Mouse (Mus musculus) hindbrain, postnatal 0 days (tissue): ENCODE results near the gene Gria3. TPM values are rescaled to one million over a fixed set of nuclear protein-coding genes. Genes with fewer than 3 reads are reported as not detected.

Experiments used
- ATAC-seq: fragments of 200-750 bp; cut with Nextera tagmentation; 2 replicates; pipeline ENCODE4 v1.8.0; 2017; ENCODE audit warnings: mild to moderate bottlenecking, moderate TSS enrichment, moderate library complexity
- DNase-seq: peaks from one replicate; pipeline ENCODE4 v3.0.0-alpha.2; 2015; ENCODE audit warnings: low spot score
- H3K27ac ChIP-seq: fragments of 300-500 bp; sonication (generic); 2 replicates; pipeline ENCODE4 v1.5.1; 2014; ENCODE audit warnings: mild to moderate bottlenecking
- H3K27me3 ChIP-seq: fragments of 300-500 bp; sonication (generic); 2 replicates; pipeline ENCODE4 v1.6.1; 2014; ENCODE audit warnings: low read length, mixed read lengths; ENCODE audit not compliant: insufficient read depth
- H3K36me3 ChIP-seq: fragments of 300-500 bp; sonication (generic); 2 replicates; pipeline ENCODE4 v1.6.1; 2014; ENCODE audit warnings: low read length, mixed read lengths; ENCODE audit not compliant: insufficient read depth
- H3K4me1 ChIP-seq: fragments of 300-500 bp; sonication (generic); 2 replicates; pipeline ENCODE4 v1.6.1; 2014; ENCODE audit warnings: antibody characterized with exemption, low read length, mixed read lengths; ENCODE audit not compliant: insufficient read depth
- H3K4me2 ChIP-seq: fragments of 300-500 bp; sonication (generic); 2 replicates; pipeline ENCODE4 v1.6.1; 2014; ENCODE audit warnings: low read depth, mild to moderate bottlenecking, low read length, moderate library complexity, mixed read lengths
- H3K4me3 ChIP-seq: fragments of 300-500 bp; sonication (generic); 2 replicates; pipeline ENCODE4 v1.5.1; 2014; ENCODE audit warnings: low read length
- H3K9ac ChIP-seq: fragments of 300-500 bp; sonication (generic); replicated peaks from 2 replicates; pipeline ENCODE4 v1.6.1; 2014; ENCODE audit warnings: mild to moderate bottlenecking, low read length, moderate library complexity, mixed read lengths
- H3K9me3 ChIP-seq: fragments of 300-500 bp; sonication (generic); 2 replicates; pipeline ENCODE4 v1.6.1; 2016; ENCODE audit warnings: low read length, mixed read lengths
- CTCF ChIP-seq: IDR thresholded peaks from 2 replicates; pipeline ENCODE4 v1.5.1; 2016; ENCODE audit warnings: antibody characterized with exemption, control low read depth, low read depth
- WGBS: fragments of 180-500 bp; shearing (Covaris S2); extraction: QIAGEN DNeasy Blood & Tissue Kit; methylation state at CpG from one replicate; pipeline ENCODE4 v1.1.7; 2014; 5-methylcytosine and 5-hydroxymethylcytosine counted together
- polyA plus RNA-seq: library from polyadenylated mRNA; unstranded; fragments of >200 nt; fragmentation: Nextera tagmentation; extraction: Ambion mirVana; gene quantifications from 2 replicates; pipeline ENCODE4 v1.2.1, GENCODE M21; 2015
- total RNA-seq: library from RNA; depleted of rRNA; stranded (reverse); fragments of >200 nt; gene quantifications from 2 replicates; pipeline ENCODE4 v1.2.3, GENCODE M21; 2014

Gria3 gene
- total and polyA plus RNA-seq, 2 experiments from 2014 or later, result 15.3 to 17.1 TPM

GRCm38 (mm10) chrX:41562296-41563060 lies 161.8 kb downstream of the Gria3 start:
- no peak for TF ChIP-seq CTCF
- Histone ChIP-seq H3K27me3 (no peaks in the 10 kb centered on the region), H3K4me1 (no peaks in the 10 kb centered on the region), H3K9me3 (no peaks in the 10 kb centered on the region), H3K4me3 (no peak overlapping the region), H3K36me3 (no peaks in the 10 kb centered on the region), H3K4me2 (no peak overlapping the region), H3K9ac (no peak overlapping the region), H3K27ac (no peak overlapping the region)
- WGBS, result 58% methylated on average over 6 of the region's 6 CpGs
- DNase-seq, result no peak
- no peak for ATAC-seq

GRCm38 (mm10) chrX:41564898-41565297 lies 164.2 kb downstream of the Gria3 start:
- TF ChIP-seq CTCF, result no peak
- WGBS, result 77% methylated on average over 2 of the region's 2 CpGs
- H3K9ac ChIP-seq, result no peak overlapping the region
- no peak overlapping the region for H3K27ac ChIP-seq
- no peaks in the 10 kb centered on the region for H3K27me3 ChIP-seq
- no peaks in the 10 kb centered on the region for H3K36me3 ChIP-seq
- no peaks in the 10 kb centered on the region for H3K4me1 ChIP-seq
- DNase-seq (no peak), ATAC-seq (no peak)
- H3K9me3 ChIP-seq, result no peaks in the 10 kb centered on the region
- no peak overlapping the region for H3K4me2 ChIP-seq
- H3K4me3 ChIP-seq, result no peak overlapping the region

GRCm38 (mm10) chrX:41573079-41573478 lies 172.4 kb downstream of the Gria3 start:
- Histone ChIP-seq H3K9me3 (no peaks in the 10 kb centered on the region), H3K36me3 (no peaks in the 10 kb centered on the region), H3K9ac (no peak overlapping the region), H3K4me2 (no peak overlapping the region), H3K4me3 (no peak overlapping the region), H3K4me1 (no peaks in the 10 kb centered on the region), H3K27ac (no peak overlapping the region), H3K27me3 (no peaks in the 10 kb centered on the region)
- DNase-seq (no peak), ATAC-seq (no peak)
- 66% methylated on average over 1 of the region's 1 CpGs for WGBS
- TF ChIP-seq CTCF, result no peak

- 52% methylated on average over 5 of the region's 5 CpGs for WGBS
- TF ChIP-seq CTCF, result no peak
- Histone ChIP-seq H3K4me3 (no peak overlapping the region), H3K4me1 (no peaks in the 10 kb centered on the region), H3K9ac (no peak overlapping the region), H3K9me3 (no peaks in the 10 kb centered on the region), H3K27me3 (no peaks in the 10 kb centered on the region), H3K36me3 (no peaks in the 10 kb centered on the region), H3K27ac (no peak overlapping the region), H3K4me2 (no peak overlapping the region)
- no peak for DNase-seq
- no peak for ATAC-seq
Measured at GRCm38 (mm10) chrX:41578797-41579196, 178.1 kb downstream of the Gria3 start.

GRCm38 (mm10) chrX:41587692-41588091 lies 187.0 kb downstream of the Gria3 start:
- no peak overlapping the region for H3K4me3 ChIP-seq
- no peaks in the 10 kb centered on the region for H3K36me3 ChIP-seq
- ATAC-seq, result no peak
- H3K9ac ChIP-seq, result no peak overlapping the region
- H3K9me3 ChIP-seq, result no peaks in the 10 kb centered on the region
- no peak for TF ChIP-seq CTCF
- peak; percentile 2 for DNase-seq
- no peaks in the 10 kb centered on the region for H3K4me1 ChIP-seq
- no peak overlapping the region for H3K4me2 ChIP-seq
- H3K27ac ChIP-seq, result no peak overlapping the region
- no peaks in the 10 kb centered on the region for H3K27me3 ChIP-seq
- 89% methylated on average over 3 of the region's 3 CpGs for WGBS

- no peak for TF ChIP-seq CTCF
- Histone ChIP-seq H3K4me1 (no peaks in the 10 kb centered on the region), H3K4me2 (no peak overlapping the region), H3K4me3 (no peak overlapping the region), H3K9me3 (no peaks in the 10 kb centered on the region), H3K36me3 (no peaks in the 10 kb centered on the region), H3K27me3 (no peaks in the 10 kb centered on the region), H3K27ac (no peak overlapping the region), H3K9ac (no peak overlapping the region)
- 64% methylated on average over 1 of the region's 1 CpGs for WGBS
- DNase-seq (peak; percentile 5), ATAC-seq (no peak)
Measured at GRCm38 (mm10) chrX:41607181-41607580, 206.5 kb downstream of the Gria3 start.

GRCm38 (mm10) chrX:41614920-41615319 lies 214.3 kb downstream of the Gria3 start:
- Histone ChIP-seq H3K4me3 (no peak overlapping the region), H3K4me1 (no peaks in the 10 kb centered on the region), H3K4me2 (no peak overlapping the region), H3K36me3 (no peaks in the 10 kb centered on the region), H3K27me3 (no peaks in the 10 kb centered on the region), H3K27ac (no peak overlapping the region), H3K9me3 (no peaks in the 10 kb centered on the region), H3K9ac (no peak overlapping the region)
- ATAC-seq, result peak; percentile 49; the same call in 1 of the 2 replicates
- peak; percentile 73 for TF ChIP-seq CTCF
- DNase-seq, result peak; percentile 66
- WGBS, result 25% methylated on average over 2 of the region's 2 CpGs
